Mouse (Mus musculus): ENCODE results near the gene Dao. TPM values are rescaled to one million over a fixed set of nuclear protein-coding genes. Genes with fewer than 3 reads are reported as not detected.

The Dao gene
- total RNA-seq, 2 experiments from 2014 or later, result not detected

DNA sequence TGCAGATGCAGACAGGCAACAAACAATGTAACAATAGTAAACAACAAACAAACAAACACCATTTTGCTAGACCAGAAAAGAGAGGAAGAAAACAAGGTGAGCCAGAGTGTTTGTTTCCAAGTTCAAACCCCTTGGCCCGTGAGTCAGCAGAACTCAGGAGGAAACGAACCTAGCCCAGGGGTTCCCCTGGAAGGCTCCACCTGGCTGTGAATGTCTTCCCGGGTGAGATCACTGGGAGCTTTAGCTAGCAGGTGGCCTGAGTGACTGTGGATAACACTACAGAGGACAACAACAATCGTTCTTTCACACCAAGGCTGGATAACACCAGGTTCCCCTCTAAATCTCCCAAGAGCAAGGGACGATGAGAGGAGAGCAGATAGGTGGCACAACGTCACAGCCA lies 22.3 kb upstream of the Dao start:
- intact Hi-C loops (cut with DNase I), result no loop called here
- DNase-seq, result no peak

DNA sequence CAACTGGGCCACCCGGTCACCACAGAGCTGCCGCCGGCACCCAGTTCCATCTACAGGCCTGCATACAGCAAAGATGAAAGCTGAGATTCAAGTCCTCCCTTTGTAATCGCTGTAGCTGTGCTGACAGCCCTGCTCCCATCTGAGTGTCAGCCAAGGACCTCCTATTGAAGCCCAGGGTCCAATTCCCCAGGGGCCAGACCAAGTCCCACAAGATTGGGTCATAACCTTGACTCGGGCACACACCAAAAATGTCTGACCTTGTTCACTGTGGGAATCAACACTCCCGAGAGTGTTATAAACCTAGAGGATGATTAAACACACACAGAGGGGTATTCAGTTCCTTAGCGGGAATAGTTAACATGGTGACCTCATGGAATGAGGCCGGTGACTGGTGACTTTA lies 21.7 kb upstream of the Dao start:
- DNase-seq, result no peak
- intact Hi-C loops (cut with DNase I), result no loop called here

DNA sequence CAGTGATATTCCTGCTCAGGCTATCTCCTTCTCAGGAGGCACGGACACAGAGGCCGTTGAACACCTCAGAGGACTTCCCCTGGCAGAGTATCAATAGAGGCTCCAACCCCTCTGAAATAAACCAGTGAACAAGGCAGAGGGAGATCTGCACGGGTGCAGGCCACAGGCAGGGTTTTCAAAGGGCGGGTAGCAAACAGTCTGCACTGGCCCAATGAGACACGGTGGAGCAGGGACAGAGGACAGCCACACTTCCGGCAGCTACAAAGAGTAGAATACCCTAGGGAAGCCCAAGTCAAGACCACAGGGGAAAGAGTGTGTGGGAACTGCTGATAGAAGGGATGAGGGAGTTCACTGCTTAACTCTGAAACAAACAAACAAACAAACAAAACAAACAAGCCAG lies 20.0 kb upstream of the Dao start:
- DNase-seq, result no peak

DNA sequence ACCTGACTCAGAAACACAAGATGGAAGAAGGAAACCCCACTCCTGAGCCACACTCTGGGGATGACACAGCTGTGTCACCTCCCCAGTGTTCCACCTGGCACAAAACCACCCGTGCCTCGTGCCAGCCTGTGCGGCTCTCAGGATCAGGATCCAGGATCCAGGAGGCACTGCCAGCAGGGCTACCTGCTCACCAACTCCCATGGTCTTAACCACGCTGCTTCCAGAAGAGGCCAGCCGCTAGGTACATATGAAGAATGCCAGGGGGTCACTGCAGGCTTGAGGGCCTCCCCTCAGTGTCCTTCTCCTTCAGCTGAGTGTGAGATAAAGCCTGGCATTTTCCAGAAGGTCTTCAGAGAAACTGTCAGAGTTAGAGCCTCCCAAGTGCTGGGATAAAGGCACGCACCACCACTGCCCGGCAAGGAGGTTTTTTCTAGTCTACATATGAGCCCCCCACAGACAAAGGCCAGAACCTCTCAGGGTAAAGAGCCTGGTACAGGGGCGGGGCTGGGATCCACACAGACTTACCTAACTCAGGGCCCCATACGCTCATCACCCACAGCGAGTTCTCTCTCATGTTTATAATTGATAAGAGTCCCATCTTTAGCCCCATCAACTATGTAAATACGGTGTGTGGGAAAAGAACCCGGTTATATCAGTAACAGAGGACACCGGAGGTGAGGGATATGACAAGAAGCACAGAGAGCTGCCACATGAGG lies 19.3 kb upstream of the Dao start:
- intact Hi-C loops (cut with DNase I), result no loop called here
- DNase-seq, result no peak

More for the DNA sequence above, 20.0 kb upstream of the Dao start:
- intact Hi-C loops (cut with DNase I), result no loop called here

DNA sequence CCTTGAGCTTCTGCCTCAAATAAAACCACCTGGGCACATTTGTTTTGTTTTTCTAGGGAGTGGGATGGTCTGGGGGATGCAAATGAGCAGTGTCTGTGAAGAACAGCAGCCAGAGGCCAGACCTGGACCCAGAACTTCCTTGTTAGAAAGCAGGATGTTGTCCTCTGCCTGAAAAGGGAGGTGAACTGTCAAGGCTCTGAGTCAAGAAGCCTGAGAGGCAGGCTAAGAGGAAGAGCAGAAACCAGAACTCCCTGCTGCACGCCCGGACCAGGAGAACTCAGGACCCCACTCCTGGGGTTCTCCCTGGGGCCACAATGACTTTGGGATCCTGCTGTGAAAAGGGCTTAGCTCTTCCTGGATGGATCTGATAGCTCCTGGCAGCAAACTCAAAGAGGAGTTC lies 17.8 kb upstream of the Dao start:
- no peak for DNase-seq
- intact Hi-C loops (cut with DNase I), result no loop called here

DNA sequence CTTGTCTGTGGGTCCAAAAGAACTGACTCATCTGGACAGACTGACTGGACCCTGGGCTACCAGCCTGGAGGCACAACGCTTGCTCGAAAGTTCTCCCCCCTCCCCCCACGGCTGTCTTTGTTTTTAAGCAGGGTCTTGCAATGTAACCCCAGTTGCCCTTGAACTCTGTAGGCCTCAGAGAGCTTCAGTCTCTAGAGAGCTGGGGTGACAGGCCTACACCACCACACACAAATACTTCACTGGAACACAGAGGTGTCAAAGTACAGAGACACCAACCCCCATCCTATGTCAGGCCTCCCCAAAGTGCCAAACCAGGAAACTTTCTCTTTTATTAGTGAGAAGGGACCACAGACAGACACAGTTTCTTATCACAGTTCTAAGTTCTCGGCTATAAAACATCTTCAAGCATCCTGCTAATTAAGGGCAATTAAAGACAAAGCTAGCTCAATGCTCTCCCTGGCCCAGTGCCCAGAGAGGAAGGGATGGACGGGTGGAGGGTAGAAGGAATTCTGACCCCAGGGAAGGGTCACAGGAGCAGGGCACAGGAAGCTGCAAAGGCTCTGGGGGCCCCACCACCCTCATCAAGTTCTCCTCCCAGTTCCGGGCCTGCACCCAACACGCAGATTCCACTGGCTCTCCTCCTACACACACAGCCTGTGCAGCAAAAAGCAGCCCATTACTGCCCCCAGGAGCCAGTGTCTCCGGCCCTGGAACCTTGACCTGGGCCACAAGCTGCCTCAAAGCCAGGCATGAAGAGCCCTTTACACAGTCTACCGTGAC lies 17.1 kb upstream of the Dao start:
- peak; percentile 74 to 78 for DNase-seq
- intact Hi-C loops (cut with DNase I), result no loop called here

DNA sequence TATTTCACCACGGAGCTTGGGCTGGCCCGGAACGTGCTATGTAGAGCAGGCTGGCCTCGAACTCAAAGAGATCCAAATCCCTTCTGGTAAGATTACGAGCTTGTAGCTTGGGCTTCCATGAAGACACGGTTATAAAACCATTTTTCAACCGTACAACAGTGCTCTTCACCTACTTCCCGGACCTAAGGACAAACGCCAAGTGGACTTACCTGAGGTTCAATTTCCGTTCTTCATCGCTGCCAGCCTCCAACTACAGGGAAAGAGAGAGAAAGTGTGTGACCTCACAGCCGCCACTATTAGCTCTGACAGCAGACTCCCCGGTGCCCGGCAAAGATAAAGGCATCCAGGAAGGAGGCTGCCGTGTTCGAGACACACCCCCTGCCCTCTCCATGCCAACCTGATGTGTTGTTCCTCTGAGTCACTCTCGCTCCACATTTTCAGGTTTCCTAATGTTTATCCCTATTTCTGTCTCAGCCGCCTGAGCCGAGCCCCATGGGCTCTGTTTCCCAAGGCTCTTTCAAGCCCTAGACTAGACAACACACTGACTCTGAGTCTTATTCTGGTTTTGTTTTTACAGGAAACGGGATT lies 14.0 kb upstream of the Dao start:
- intact Hi-C loops (cut with DNase I), result no loop called here
- no peak for DNase-seq

DNA sequence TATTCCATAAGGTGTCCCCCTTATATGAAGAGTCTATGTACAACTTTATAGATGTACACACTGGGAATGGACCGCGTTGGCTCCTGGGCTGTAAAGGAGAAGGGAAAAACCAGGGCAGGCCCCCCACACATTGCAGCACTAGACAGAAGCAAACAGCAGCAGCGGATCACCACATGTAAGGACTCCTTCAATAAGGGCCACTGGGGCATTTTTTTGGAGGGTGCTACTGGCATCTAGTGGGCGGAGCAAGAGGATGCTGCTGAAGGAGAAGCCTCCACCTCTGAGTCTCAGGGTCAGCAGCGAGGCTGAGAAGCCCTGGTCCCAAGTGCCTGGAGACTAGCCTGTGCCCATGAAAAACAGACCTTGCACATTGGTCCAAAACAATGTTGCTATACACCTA lies 12.9 kb upstream of the Dao start:
- no peak for DNase-seq
- intact Hi-C loops (cut with DNase I), result no loop called here

DNA sequence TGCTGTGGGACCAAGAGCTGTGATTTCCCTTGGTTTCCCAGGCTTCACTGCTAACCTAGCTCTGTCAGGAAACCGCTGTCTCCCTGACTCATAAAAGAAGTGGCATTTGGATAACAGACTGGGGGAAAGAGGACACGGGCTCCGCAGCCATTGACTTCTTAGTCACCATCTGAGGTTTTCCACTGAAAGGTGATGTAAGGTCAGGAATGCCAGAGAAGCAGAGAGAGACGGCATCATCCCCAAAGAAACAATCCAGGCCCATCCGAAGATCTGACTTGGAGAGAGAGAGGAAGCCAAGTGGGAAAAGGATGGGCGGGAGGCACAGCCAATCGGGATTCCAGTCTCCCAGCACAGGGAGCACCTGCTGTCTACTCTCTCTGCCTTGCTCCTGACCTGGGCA lies 12.4 kb upstream of the Dao start:
- no peak for DNase-seq
- intact Hi-C loops (cut with DNase I), result no loop called here

DNA sequence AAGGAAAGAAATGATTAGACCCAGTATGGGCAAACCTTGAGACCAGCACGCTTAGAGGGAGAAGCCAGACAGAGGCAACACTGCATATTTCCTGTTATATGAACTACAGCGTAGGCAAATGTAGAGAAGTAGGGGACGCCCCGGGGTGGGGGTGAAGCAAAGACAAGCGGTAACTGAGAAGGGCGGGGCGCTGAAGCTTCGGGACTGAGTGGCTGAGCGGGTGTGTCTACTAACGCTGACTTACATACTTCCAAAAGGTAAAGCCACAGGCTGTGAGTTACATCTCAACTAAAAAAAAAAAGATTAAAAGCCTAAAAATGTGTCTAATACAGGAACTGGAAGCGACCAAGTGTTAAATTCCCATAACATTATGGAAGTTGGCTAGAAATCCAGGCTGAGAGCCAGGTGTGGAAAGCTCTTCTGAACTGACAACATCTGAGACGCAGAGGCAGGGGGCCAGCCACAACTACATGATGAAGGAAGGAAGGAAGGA lies 11.1 kb upstream of the Dao start:
- intact Hi-C loops (cut with DNase I), result loop anchor here (2.0 kb wide), 1 partner anchor 34 kb away; no protein-coding TSS in a partner anchor
- DNase-seq, result peak; percentile 47 to 49

DNA sequence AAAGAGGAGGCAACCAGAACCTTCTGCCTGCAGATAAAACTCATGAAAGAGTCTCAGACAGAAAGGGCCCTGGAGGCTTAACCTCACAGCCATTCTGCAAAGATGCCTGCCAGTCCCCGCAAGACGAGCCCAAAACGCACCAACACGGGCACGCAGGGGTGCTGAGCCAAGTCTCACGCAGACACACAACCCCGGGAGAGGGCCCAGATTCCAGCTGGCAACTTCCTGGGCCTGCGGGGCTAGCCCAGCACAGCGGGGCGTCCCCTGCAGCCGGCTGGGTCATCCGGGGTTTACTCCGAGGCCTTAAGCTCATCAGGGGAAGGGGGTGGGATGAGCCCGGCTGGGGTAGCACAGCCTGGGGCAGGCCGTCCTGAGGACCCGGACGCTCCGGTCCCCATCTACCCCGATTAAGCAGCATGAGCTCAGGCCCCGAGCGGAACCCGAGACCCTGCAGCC lies 10.4 kb upstream of the Dao start:
- intact Hi-C loops (cut with DNase I), result loop anchor here (2.0 kb wide), 1 partner anchor 34 kb away; no protein-coding TSS in a partner anchor
- DNase-seq, result peak; percentile 55 to 66

DNA sequence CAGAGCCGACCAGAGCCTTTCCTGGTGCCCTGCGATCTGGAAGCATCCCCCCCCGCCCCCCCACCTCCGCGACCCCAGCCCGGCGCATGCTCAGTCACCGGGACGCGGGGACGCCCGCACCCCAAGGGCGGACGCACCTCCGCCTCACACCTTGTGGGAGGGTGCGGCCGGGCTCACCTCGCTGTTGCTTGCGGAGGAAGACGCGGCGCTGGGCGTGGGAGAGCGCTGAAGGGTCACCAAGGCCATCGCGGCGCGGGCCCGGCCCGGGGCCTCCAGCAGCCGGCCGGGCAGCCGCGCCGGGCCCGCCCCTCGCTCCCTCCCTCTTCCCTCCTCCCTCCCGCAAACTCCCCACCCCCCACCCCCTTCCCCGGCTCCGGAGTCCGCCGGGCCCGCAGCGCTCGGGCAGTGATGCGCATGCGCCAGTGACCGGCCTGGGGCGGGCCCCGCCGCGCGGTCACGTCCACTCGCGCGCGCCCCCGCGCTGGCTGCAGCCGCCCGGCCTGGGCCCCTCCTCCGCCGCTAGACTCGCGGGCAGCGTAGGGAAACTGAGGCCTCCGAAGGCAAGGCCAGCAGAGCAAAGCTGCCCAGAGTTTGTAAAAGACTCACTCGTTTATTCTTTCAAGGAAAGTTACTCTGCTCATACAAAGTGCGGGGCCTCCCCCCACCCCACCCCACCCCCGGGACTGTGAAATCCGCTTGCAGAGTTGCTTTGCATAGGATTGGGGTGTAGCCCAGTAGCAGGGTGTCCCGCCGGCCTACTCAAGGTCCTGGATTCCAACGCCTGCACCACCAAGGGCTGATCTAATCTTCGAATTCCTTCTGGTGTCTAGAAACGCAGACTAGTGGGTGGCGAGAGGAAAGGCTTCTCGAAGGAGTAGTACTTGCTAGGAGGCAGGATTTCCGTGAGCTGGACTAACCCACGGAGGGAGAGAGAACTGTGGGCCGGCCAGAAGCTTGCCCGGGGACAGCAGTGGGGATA lies 9.7 kb upstream of the Dao start, which contains the start of gene Ssh1:
Gene Ssh1, minus strand, starts transcription at position 408 of the 979 bp plus-strand sequence.
- DNase-seq, result peak; percentile 96 to 98
- intact Hi-C loops (cut with DNase I), result loop anchor here (2.0 kb wide), 1 partner anchor 35 kb away; no protein-coding TSS in a partner anchor

DNA sequence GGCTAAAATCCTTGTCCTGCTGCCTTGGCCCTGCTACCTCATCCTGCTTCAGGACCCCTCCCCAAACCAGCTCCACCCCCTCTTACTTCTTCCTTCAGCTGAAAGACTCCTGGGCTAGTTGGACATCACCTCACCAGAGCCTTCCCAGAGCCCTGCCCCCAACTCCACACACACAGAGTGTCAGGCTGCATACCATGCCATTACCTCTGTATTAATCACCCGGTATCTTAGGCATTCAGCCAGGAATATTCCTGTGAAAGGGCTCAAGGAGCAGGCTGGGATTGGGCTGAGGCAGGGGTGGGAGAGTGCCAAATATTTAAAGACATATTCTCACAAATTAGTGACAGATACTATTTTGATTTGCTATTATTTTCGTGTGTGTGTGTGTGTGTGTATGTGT lies 7.0 kb upstream of the Dao start:
- DNase-seq, result no peak
- intact Hi-C loops (cut with DNase I), result no loop called here

DNA sequence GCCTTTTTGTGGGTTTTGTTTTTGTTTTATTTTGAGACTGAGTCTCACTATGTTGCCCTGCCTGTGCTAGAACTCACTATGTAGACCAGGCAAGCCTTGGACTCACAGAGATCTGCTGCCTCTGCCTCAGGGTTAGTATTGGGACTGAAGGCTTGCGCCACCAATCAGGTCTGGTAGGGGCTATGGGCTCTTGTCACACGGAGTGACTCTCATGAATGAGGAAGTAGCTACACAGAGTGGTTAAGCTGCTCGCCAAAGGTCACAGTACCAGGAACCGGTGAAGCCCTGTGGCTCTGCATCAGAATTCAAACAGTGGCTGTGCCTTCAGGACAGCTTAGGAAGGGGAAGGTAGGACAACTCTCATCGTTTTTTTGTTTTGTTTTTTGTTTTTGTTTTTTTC lies 4.1 kb upstream of the Dao start:
- intact Hi-C loops (cut with DNase I), result no loop called here
- no peak for DNase-seq

DNA sequence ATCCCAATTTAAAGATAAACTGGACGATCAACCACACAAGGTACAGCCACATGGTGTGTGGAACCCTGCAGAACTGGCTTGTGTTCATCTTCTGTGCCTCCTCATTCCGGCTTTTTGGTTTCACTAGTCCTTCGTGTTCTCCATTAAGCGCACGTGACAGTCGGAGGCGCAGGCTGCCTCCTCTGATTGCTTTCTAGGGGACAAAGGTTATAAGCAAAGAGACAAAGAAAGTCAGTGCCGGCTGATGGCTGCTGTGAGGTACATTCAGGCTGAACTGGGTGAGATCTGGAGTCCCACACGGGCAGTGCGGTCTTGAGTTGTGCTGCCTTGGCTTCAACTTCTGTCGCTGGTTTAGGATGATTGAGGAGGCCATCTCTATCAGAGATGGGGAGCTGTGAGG lies 1.1 kb downstream of the Dao start:
- intact Hi-C loops (cut with DNase I), result no loop called here
- no peak for DNase-seq

DNA sequence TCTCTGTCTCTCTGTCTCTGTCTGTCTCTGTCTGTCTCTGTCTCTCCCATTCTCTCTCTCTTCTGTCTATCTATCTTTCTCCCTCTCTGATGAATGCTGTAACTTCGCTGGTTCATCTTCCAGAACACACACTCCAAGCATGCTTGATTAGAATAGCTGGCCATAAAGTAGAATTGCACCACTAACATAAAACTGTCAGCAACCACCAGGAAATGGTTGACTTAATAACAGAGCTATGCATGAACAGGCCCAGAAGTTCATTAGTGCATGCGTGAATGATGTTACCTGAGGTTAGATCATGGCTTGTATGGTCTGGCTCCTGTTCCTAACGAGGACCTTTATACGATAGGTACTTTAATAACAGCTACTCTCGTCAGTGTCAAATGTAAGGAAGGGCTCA lies 1.6 kb downstream of the Dao start:
- no peak for DNase-seq
- intact Hi-C loops (cut with DNase I), result no loop called here

DNA sequence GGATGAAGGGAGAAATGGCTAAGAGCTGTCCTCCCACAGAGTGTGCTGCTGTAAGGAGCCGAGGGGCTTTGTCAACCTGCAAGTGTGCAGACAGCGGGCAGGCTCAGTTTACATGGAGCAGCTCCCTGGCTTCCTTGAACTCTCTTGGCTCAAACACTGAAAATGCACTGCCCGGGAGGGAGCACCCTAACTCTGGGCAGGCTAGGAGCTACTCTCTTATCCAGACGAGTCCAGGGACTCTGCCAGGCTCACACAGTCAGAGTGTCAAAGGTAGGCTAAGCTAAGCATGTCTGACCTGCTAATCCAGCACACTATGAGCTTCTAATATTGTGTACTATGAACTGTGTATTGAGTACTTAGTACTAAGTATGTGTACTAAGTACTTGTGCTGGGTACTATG lies 3.5 kb downstream of the Dao start:
- intact Hi-C loops (cut with DNase I), result no loop called here
- no peak for DNase-seq

DNA sequence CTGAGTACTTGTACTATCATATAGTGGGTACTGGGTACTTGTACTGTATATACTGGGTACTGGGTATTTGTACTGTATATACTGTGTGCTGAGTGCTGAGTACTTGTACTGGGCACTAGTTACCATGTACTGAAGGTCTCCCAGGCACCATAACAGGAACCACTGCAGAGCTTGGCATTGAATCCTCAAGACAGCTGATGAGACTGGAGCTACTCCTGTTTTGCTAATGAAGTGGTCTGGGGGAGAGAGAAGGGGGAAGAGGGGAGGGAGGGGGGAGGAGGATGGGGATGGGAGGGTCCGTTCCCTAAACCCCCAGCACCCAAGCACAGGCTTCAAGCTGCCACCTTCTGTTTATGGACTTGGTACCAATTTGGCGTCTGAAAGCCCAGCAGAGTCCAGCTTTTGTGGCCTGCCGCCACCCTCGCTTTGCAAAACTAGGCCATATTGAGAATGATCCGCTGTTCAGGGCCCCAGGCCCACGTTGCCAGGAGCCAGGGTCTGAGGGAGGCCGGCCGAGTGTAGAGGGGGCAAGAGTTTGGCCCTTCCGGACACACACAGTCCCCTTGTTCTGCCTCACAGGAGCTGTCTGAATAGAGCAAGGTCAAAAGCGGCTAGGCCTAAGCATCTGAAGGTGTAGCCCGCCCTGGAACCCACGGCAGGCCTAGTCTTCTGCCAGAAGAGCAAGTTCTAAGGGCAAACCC lies 4.4 kb downstream of the Dao start:
- no peak for DNase-seq
- intact Hi-C loops (cut with DNase I), result no loop called here

DNA sequence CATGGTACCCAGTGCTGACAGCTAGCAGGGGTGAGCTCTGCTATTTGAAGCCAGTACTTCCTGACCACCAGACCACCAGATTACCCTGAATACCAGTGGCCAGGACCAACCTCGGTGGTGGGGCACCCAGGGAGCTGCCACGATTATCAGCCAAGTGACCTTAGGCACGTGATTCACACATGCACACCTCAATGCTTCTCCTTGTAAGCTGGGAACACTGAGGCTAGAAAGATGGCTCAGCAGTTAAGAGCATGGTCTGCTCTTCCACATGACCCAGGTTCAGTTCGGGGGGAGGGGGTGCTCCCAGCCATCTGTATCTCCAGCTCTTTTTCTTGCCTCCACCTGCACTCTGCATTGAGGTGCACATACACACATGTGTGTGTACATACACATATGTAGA lies 5.5 kb downstream of the Dao start:
- intact Hi-C loops (cut with DNase I), result no loop called here
- DNase-seq, result no peak
